Mouse (Mus musculus) ES-E14 (cell line): ENCODE results near the gene Fars2.

Experiments used
- CHD2 ChIP-seq: IDR thresholded peaks from 2 replicates; pipeline ENCODE4 v1.6.1; 2014; ENCODE audit warnings: mild to moderate bottlenecking, low read depth, low read length, inconsistent platforms
- MAFK ChIP-seq: IDR thresholded peaks from 2 replicates; pipeline ENCODE4 v1.6.1; 2014; ENCODE audit warnings: mild to moderate bottlenecking, low read depth, low read length, inconsistent platforms; ENCODE audit not compliant: insufficient read depth
- ZC3H11A ChIP-seq: IDR thresholded peaks from 2 replicates; pipeline ENCODE4 v1.6.1; 2012; ENCODE audit warnings: low read depth, mild to moderate bottlenecking, inconsistent platforms, low read length, borderline replicate concordance

GRCm38 (mm10) chr13:36295848-36296247 is 178.6 kb downstream of the Fars2 start:
- no peak for TF ChIP-seq CHD2
- no peak for TF ChIP-seq ZC3H11A
- TF ChIP-seq MAFK = no peak
